Mouse (Mus musculus) G1E-ER4 (cell line): ENCODE data around the gene Chit1. TPM values are rescaled to one million over a fixed set of nuclear protein-coding genes. Genes with fewer than 3 reads are reported as not detected.
A peak's percentile ranks its signal among the peaks of the same experiment; 100 is the strongest.

Experiments used
- GATA1 ChIP-seq: IDR thresholded peaks from one replicate; pipeline ENCODE4 v1.8.0; 2012; ENCODE audit warnings: low read length, inconsistent platforms
- polyA plus RNA-seq: library from polyadenylated mRNA; stranded (reverse); fragments of >175 nt; gene quantifications from 2 replicates; pipeline ENCODE4 v1.2.3, GENCODE M21; 2012

Gene Chit1
- polyA plus RNA-seq, 1 experiment, result not detected

DNA sequence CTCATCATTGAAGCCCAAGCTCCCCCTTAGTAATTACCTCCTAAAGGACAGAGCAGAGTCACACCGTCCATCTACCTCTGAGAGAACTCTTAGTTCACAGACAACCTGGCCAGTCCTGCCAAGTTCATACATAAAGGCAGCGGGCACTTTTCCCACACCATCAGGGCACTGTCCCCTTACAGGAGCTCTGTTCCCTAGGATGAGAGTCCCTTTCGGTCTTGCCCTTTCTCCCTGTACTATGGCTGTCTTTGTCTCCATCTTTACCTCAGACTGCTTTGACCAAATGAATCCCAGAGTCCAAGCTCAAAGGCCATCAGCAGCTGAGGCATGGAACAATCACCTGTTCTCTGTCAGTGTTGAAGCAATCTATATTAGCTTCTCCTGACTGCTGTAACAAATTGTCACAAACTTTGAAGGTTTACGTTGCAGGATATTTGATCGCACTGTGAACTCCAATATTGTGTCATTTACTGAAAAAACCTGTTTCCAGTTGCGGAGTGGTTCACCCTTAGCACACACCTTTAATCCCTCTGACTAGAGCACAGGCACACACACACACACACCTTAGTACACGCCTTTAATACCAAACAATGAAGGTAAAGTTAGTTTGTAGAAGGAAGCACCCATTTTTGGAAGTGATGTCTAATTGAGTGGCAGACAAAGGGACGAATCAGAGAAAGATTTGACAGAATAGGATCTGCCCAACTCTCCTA, 58.1 kb downstream of the Chit1 start:
- no peak for TF ChIP-seq GATA1

DNA sequence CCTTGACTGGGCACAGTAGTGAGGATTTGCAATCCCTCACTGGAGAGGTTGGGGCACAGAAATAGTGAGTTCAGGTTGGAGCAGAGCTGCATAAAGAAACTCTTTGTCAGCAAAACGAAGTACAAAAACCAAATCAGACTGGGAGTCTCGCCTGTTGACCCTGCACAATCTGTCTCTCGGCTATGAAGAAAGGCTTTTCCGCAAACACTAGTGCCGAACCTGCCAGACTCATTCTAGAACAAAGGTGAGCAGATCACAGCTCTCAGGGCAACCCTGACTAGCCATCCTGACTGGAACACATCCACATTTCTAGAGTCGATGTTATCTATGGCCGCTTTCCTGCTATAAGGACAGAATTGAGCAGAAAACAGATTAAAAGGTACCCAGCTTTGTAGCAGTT, 62.0 kb downstream of the Chit1 start:
- TF ChIP-seq GATA1, result no peak

DNA sequence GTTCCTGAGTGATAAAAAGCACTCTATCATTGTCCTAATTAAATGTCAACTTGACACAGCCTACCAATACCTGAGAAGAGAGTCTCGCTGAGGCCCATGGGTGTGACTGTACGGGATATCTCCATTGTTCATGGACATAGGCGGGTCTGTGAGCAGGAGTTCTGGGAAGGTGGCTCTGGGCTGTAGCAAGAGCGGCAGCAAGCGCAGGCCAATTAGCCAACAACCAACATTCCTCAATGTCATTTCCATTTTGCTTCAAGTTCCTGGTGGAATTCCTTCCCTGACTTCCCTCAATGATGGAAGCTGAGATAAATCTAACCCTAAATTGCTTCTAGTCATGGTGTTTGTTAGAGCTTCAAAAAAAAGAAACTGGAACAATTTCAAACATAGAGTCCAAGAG, 66.9 kb downstream of the Chit1 start:
- no peak for TF ChIP-seq GATA1

DNA sequence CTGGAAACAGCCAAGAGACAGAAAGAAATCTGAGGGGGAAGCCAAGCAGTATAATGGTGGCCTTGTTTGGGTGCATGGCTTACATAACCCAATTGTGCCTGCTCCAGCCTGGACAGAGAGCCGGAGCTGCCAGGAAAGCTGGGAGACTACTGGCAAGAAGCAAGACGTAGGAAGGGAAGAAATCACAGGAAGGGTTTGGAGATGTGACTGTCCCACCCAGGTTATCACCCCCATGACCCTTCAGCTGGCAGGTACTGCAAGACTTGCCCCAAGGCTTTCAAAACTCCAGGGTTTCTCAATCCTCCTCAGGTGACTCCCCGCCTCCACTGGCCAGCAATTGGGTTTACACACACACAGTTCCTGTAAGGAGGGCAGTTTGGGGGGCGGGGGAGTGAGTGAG, 71.0 kb downstream of the Chit1 start, which contains the start of gene Chil1:
Chil1 (plus strand) TSS at position 152 of the 400 bp plus-strand sequence.
- no peak for TF ChIP-seq GATA1

DNA sequence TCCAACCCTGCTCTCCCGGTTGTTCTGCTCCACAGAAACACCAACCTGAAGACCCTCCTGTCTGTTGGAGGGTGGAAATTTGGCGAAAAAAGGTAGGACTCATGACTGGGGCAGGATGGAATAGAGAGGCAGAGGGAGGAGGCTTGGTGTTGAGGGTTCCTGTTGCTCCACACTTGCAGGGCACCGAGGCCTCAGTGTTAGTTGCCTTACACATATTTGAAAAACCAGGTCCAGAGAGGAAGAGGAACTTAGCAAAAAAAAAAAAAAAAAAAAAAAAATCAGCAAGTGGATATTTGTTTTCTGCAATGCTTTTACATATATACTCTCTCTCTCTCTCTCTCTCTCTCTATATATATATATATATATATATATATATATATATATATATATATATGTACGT, 73.0 kb downstream of the Chit1 start:
- TF ChIP-seq GATA1, result no peak

DNA sequence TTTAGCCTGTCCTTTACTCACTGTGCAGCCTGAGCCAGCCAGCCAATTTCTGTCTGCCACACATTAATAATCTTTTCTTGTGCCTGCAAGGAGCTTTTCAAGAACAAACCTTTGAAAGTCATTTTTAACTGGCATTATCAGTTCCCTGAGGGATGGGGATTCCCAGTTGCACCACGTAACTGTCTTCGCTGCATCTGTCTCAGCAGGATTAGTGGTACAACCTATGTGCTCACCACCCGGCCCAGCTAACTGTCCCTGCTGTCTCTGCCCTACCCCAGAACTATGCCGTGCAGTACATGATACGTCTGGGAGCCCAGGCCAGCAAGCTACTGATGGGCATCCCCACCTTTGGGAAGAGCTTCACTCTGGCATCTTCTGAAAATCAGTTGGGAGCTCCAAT, 77.2 kb downstream of the Chit1 start:
- no peak for TF ChIP-seq GATA1

DNA sequence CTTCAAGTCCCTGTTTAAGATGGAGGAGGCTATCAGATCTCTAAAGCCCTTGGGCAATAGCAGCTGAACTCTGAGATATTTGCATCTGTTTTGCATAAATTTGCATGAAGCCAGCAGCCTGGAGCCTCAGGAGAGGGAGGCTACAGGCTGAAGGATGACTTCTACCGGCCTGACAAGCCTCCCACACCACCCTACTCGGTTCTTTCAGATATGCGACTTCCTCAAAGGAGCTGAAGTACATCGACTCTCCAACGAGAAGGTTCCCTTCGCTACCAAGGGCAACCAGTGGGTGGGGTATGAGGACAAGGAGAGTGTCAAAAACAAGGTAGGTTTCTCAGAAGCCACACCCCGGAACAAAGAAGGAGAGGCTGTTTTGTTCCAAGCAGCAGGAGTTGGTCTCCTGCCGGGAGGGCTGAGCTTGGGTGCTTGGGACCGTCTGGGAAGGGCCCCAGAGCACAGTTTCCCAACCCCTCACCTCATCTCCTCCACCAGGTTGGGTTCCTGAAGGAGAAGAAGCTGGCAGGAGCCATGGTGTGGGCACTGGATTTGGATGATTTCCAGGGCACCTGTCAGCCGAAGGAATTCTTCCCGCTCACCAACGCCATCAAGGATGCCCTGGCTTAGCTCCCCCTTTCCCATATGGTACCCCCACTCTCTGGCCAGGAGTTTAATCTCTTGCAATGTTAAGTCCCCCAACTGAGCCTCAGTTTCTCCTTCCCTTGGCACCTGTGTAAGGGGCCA, 78.1 kb downstream of the Chit1 start:
- TF ChIP-seq GATA1, result no peak

DNA sequence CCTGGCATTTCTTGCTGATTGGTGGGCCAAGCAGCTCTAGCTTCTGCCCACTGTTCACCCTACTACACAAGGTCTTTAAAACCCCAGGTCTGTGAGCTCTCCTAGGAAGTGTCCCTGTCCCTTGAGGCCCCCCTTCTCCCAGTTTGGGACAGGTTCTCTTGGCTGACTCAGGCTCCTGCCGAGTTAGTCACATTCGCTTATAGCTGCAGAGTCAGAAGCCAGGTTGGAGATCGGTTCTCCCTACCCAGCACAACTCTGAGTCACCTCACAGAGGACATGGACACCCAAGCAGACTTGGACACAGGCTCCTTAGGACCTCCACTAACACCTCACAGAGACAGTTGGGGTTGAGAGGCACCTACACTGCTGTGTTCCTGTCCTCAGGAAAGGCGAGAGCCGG, 80.2 kb downstream of the Chit1 start:
- TF ChIP-seq GATA1, result no peak

DNA sequence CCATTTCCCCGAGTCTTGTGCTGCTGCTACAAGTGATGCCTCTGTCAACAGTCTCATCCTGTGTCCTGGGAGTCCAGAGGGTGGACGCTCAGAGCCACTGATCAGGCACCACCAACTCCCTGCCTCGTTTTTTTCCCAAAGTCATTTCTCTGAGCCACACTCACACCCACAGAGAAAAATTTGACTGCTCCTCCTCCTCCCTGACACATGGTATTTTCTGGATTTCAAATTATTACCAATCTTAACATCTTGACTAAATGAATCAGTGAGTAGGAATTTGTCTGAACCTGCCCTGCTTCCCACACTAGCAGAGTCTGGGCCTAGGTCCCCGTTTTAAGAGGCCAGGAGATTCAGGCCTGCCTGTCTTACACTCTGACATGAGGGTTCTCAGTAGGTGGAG, 81.0 kb downstream of the Chit1 start:
- no peak for TF ChIP-seq GATA1

DNA sequence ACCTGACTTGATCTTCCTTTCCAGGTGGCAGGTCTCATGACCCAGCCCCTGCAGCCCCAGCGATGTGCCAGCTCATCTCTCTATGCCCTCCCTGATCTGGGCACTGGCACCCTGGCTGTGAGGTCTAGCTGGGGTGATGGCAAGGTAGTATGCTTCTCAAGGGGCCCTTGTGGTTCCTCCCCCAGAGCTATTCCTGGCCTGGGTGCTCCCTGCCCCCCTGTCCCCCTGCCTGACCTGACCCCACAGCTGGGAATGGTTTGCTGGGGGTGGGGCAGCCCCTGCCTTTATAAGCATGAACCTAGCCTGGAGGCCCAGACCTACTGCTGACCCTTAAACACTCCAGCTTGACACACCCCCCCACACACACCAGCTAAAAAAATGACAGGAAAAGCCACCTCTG, 82.1 kb downstream of the Chit1 start, which contains the start of gene Mybph:
Mybph (plus strand) TSS at position 323 of the 400 bp plus-strand sequence.
- TF ChIP-seq GATA1, result no peak

DNA sequence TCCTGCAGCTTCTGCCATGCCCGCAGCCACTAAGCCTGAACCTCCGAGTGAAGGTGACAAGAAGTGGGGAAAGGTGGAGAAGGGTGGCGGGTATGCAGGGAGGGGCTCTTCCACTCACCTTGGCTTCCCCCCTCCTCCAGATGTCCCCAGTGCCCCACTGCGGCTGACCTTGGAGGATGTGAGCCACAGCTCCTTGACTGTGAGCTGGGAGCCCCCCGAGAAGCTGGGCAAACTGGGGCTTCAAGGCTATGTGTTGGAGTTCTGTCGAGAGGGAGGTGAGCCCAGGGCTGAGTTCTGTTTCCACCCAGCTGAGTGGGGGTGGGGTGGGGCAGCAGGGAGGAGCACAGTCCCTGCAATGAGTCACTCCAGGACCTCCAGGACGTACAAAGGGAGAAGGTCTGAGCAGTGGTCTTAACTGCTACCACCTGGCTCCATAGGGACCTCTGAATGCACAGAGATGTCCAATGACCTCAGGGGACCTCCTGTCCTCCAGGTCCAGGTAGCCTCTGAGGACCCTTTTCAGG, 82.7 kb downstream of the Chit1 start:
- no peak for TF ChIP-seq GATA1

DNA sequence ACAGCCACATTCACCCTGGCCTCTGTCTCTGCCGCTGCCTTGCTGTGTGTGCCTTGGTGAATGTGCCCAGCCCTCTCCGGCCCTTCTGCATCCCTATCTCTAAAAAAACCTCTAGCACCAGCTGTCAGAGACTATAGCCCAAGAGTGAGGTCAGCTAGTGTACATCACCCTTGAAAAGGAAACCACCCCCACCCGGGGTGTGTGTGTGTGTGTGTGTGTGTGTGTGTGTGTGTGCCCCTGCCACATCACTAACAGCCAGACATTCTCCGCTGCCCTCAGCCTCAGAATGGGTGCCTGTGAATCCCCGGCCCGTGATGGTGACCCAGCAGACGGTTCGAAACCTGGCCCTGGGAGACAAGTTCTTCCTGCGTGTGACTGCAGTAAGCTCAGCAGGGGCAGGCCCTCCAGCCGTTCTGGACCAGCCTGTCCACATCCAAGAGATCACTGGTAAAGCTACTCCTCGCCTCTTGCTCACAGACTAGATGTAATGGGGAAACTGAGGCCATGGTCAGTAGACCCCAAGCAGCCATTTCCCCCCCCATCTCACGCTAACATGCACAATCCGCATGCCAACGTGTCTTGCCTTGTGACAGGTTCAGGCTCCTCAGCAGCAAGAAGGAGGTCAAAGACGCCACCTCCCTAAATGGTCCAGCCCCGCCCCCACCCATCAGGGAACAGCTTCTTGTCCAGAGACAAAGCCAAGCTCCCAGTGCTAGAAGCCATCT, 83.4 kb downstream of the Chit1 start:
- TF ChIP-seq GATA1, result no peak

DNA sequence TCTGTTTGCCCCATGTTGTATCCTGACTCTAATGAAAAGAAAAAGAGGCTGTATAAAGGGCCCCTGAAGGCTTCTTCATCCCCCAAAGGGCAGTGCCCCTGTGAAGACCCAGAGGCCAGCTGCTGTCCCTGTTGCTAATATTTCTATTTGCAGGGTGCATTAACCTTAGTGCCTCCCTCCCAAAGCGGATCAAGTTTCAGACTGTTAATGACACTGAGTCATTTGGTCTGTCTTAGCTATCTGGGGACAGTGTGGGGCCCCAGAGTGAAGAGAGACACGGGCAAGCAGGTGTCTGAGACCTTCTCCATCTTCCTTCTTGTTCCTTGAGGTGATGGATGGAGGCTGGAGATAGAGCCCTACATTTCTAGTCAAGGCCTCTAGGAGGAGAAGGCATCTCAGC, 84.1 kb downstream of the Chit1 start:
- no peak for TF ChIP-seq GATA1

DNA sequence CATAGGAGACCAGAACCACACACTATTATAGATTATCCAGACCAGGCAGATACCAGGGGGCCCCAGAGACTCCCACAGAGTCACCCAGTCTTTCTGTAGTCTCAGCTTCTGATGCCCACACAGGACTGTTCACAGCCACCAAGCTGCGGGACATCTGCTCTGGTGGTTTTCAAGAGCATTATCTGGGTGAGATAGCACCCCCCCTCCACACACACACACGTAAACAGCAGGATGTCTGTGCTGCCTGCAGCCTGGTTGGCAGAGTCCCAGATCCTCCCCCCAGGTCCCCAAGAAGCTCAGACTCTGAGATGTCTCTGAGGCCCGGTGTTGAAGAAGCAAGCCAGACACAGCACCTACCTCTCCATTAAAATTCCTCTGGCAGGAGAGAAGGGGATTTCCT, 84.5 kb downstream of the Chit1 start:
- TF ChIP-seq GATA1, result peak; percentile 38

DNA sequence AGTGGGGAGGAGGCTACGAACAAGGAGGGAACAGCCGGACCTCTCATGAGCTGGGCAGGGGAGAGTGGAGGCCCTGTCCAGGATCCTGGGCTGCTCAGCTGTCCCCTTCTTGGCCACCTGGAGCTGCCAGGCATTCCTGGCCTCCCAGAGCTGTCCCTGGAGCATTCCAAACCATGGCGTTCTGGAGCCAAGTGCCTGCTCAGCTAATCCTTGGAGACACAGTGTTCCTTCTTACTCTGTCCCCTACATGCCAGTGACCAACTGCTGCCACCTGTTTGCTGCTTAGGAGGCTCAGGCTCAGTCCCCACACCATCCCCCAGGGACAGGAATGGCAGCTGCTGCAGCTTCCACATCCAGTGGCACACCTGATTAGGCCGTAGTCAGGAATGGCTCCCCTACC, 84.9 kb downstream of the Chit1 start:
- no peak for TF ChIP-seq GATA1

DNA sequence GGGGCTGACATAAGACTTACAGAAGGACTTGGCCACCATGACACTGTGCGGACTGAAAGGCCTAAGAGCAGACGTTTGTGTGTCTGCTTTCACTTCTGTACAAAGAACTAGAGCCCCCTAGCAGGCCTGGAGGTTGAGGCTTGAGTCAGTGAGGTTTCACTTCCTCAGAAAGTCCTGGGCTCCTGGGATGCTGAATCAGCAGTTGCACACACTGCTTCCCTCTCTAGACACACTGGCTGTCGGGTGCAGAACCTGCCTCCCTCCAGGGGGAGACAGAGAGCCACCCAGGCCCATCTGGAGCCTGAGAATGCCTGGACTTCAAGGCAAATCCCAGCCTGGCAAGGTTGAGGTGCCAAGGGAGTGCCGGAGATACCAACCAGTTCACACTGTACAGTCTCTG, 85.3 kb downstream of the Chit1 start:
- TF ChIP-seq GATA1, result no peak

DNA sequence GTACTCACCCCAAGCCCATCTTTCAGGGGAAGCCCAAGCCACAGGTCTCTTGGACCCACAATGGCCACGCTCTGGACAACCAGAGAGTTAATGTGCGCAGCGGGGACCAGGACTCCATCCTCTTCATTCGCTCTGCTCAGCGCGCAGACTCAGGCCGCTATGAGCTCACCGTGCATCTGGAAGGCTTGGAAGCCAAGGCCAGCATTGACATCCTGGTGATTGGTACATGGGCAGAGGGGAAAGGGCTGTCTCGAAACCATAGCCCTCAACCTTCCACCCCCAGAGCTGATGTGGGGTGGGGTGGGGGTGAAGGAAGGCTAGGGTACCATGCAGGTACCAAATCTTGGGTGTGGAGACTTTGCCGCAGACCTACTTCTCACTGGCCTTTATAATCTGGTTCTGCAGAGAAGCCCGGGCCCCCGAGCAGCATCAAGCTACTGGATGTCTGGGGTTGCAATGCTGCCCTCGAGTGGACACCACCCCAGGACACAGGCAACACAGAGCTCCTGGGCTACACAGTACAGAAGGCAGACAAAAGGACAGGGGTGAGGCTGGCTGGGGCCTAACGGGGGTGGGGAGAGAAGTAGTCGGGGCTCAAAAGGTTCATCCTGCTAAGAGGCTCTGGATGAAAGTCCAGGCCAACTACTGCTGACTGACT, 86.4 kb downstream of the Chit1 start:
- TF ChIP-seq GATA1, result no peak
